Mouse (Mus musculus) liver, postnatal 0 days (tissue): ENCODE results near the gene As3mt.

Experiments
- CTCF ChIP-seq: sonication (generic); IDR thresholded peaks from 2 replicates; pipeline ENCODE4 v1.5.1; 2016; ENCODE audit warnings: antibody characterized with exemption, low read depth
- EP300 ChIP-seq: IDR thresholded peaks from 2 replicates; pipeline ENCODE4 v1.6.1; 2016; ENCODE audit warnings: antibody characterized with exemption, low read depth, mild to moderate bottlenecking

DNA sequence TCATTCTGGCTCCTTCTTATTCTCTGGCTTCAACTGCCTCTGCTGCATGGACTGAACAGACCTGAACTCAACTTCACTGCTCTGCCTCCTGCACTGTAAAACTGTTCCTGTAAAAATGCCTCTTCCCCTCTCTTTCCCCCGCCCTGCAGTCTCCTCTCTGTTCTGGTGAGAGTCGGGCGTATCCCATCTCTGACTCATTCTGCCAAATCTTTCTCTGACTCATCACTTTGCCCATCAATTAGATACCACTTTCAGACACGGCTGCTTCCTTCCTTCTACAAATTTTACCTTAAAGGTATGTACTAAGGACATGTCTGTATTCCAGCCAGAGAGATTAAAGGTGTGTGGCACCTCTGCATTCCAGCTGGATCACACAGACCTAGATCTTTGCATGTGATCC, 10.9 kb downstream of the As3mt start:
- TF ChIP-seq CTCF (no peak), EP300 (no peak)
